Mouse (Mus musculus): ENCODE results near the gene Vill.

The Vill gene

GRCm38 (mm10) chr9:119052154-119052944 is at the start of gene Vill:
Vill (plus strand) TSS chr9:119052778.
- no peak for DNase-seq (ENCODE audit: low read depth, low spot score)

- DNase-seq (ENCODE audit: low read depth, low spot score): no peak
Observed at GRCm38 (mm10) chr9:119003990-119004702, 48.4 kb upstream of the Vill start.

- DNase-seq (ENCODE audit: low read depth, low spot score): no peak
Observed at GRCm38 (mm10) chr9:119004703-119005076, 47.9 kb upstream of the Vill start.

- no peak for DNase-seq (ENCODE audit: low read depth, low spot score)
Observed at GRCm38 (mm10) chr9:119005303-119006029, 47.1 kb upstream of the Vill start.

- no peak for DNase-seq (ENCODE audit: low read depth, low spot score)
Observed at GRCm38 (mm10) chr9:119007266-119007665, 45.3 kb upstream of the Vill start.

GRCm38 (mm10) chr9:119008871-119009270 is 43.7 kb upstream of the Vill start:
- DNase-seq (ENCODE audit: low read depth, low spot score): no peak

GRCm38 (mm10) chr9:119010156-119010710 is 42.3 kb upstream of the Vill start:
- DNase-seq (ENCODE audit: low read depth, low spot score): no peak

GRCm38 (mm10) chr9:119016785-119017507 is 35.6 kb upstream of the Vill start:
- DNase-seq (ENCODE audit: low read depth, low spot score): no peak

- no peak for DNase-seq (ENCODE audit: low read depth, low spot score)
Observed at GRCm38 (mm10) chr9:119021731-119022130, 30.8 kb upstream of the Vill start.

- DNase-seq (ENCODE audit: low read depth, low spot score): no peak
Observed at GRCm38 (mm10) chr9:119025263-119025662, 27.3 kb upstream of the Vill start.

- no peak for DNase-seq (ENCODE audit: low read depth, low spot score)
Observed at GRCm38 (mm10) chr9:119025832-119026331, 26.7 kb upstream of the Vill start.

GRCm38 (mm10) chr9:119027337-119027736 is 25.2 kb upstream of the Vill start:
- DNase-seq (ENCODE audit: low read depth, low spot score): no peak

- DNase-seq (ENCODE audit: low read depth, low spot score): no peak
Observed at GRCm38 (mm10) chr9:119028226-119029195, 24.1 kb upstream of the Vill start.

- DNase-seq (ENCODE audit: low read depth, low spot score): no peak
Observed at GRCm38 (mm10) chr9:119029568-119029967, 23.0 kb upstream of the Vill start.

- DNase-seq (ENCODE audit: low read depth, low spot score): no peak
Observed at GRCm38 (mm10) chr9:119031038-119031437, 21.5 kb upstream of the Vill start.

- no peak for DNase-seq (ENCODE audit: low read depth, low spot score)
Observed at GRCm38 (mm10) chr9:119031772-119032171, 20.8 kb upstream of the Vill start.

GRCm38 (mm10) chr9:119032538-119032937 is 20.0 kb upstream of the Vill start:
- no peak for DNase-seq (ENCODE audit: low read depth, low spot score)

GRCm38 (mm10) chr9:119033111-119033921 is 19.3 kb upstream of the Vill start:
- no peak for DNase-seq (ENCODE audit: low read depth, low spot score)

GRCm38 (mm10) chr9:119034069-119034468 is 18.5 kb upstream of the Vill start:
- no peak for DNase-seq (ENCODE audit: low read depth, low spot score)

All from c-Kit-negative CD71-positive TER-119-positive erythroid progenitor cells, embryonic 14.5 days (primary cell).